Mouse (Mus musculus) ES-E14 (cell line): ENCODE measurements around the gene Dennd4a.

Experiments used
- CHD2 ChIP-seq: IDR thresholded peaks from 2 replicates; pipeline ENCODE4 v1.6.1; 2014; ENCODE audit warnings: mild to moderate bottlenecking, low read depth, low read length, inconsistent platforms
- HCFC1 ChIP-seq: IDR thresholded peaks from 2 replicates; pipeline ENCODE4 v1.6.1; 2012; ENCODE audit warnings: low read length, inconsistent platforms, borderline replicate concordance; ENCODE audit not compliant: insufficient read depth
- MAFK ChIP-seq: IDR thresholded peaks from 2 replicates; pipeline ENCODE4 v1.6.1; 2014; ENCODE audit warnings: mild to moderate bottlenecking, low read depth, low read length, inconsistent platforms; ENCODE audit not compliant: insufficient read depth
- ZC3H11A ChIP-seq: IDR thresholded peaks from 2 replicates; pipeline ENCODE4 v1.6.1; 2012; ENCODE audit warnings: low read depth, mild to moderate bottlenecking, inconsistent platforms, low read length, borderline replicate concordance
- ZNF384 ChIP-seq: IDR thresholded peaks from 2 replicates; pipeline ENCODE4 v1.6.1; 2012; ENCODE audit warnings: low read depth, low read length, inconsistent platforms

GRCm38 (mm10) chr9:64810822-64811537 lies at the start of gene Dennd4a:
- TF ChIP-seq ZC3H11A (no peak), MAFK (no peak), CHD2 (no peak), HCFC1 (no peak), ZNF384 (no peak)
